Mouse (Mus musculus) megakaryocyte, embryonic 14.5 days (primary cell): ENCODE measurements around the gene Ccnc.

Source experiments
- FLI1 ChIP-seq: IDR thresholded peaks from 2 replicates; pipeline ENCODE4 v1.6.1; 2012; ENCODE audit warnings: low read length, inconsistent platforms, mixed read lengths
- GATA1 ChIP-seq: IDR thresholded peaks from 3 replicates; pipeline ENCODE4 v1.6.1; 2012; ENCODE audit warnings: mixed read lengths, low read length, inconsistent platforms, borderline replicate concordance

GRCm38 (mm10) chr4:21678975-21679623 lies 48.4 kb upstream of the Ccnc start:
- TF ChIP-seq GATA1 (no peak), FLI1 (no peak)
